Mouse (Mus musculus) testis, adult 2 months (tissue): ENCODE measurements around the gene Syn3.

Experiments
- CTCF ChIP-seq: fragments of 200-500 bp; IDR thresholded peaks from 2 replicates; pipeline ENCODE4 v1.5.1; 2012; ENCODE audit warnings: low read depth, mild to moderate bottlenecking, inconsistent platforms, low read length, moderate library complexity; ENCODE audit not compliant: control insufficient read depth, insufficient read depth, insufficient replicate concordance
- POLR2A ChIP-seq: fragments of 200-500 bp; IDR thresholded peaks from 2 replicates; pipeline ENCODE4 v1.6.1; 2012; ENCODE audit warnings: low read depth, mild to moderate bottlenecking, inconsistent platforms, low read length, moderate library complexity; ENCODE audit not compliant: control insufficient read depth

GRCm38 (mm10) chr10:86264618-86265017, 234.1 kb downstream of the Syn3 start:
- TF ChIP-seq POLR2A (no peak), CTCF (no peak)
